Mouse (Mus musculus) lung, postnatal 0 days (tissue): ENCODE measurements at regions not wholly inside any gene's neighbourhood (a gene's known extent, or its start where the extent isn't known, plus 50 kb on each side); places are given as distances from the start of the nearest gene placed in this dataset.

Source experiments
- ATAC-seq: fragments of 200-750 bp; cut with Nextera tagmentation; 2 replicates; pipeline ENCODE4 v1.8.0; 2017; ENCODE audit warnings: moderate library complexity
- DNase-seq: peaks from one replicate; pipeline ENCODE4 v3.0.0-alpha.2; 2016; ENCODE audit warnings: low spot score
- H3K27ac ChIP-seq: fragments of 300-500 bp; sonication (generic); 2 replicates; pipeline ENCODE4 v1.5.1; 2014; ENCODE audit warnings: antibody characterized with exemption, mild to moderate bottlenecking, low read length, mixed read lengths
- H3K27me3 ChIP-seq: fragments of 300-500 bp; sonication (generic); replicated peaks from 2 replicates; pipeline ENCODE4 v1.6.1; 2014; ENCODE audit warnings: low read length, mixed read lengths; ENCODE audit not compliant: insufficient read depth
- H3K36me3 ChIP-seq: fragments of 300-500 bp; sonication (generic); 2 replicates; pipeline ENCODE4 v1.6.1; 2014; ENCODE audit warnings: low read length, mixed read lengths; ENCODE audit not compliant: insufficient read depth
- H3K4me1 ChIP-seq: fragments of 300-500 bp; sonication (generic); 2 replicates; pipeline ENCODE4 v1.6.1; 2014; ENCODE audit warnings: antibody characterized with exemption, low read depth, low read length, mixed read lengths; ENCODE audit not compliant: insufficient read depth
- H3K4me2 ChIP-seq: fragments of 300-500 bp; sonication (generic); replicated peaks from 2 replicates; pipeline ENCODE4 v1.6.1; 2014; ENCODE audit warnings: low read depth, mild to moderate bottlenecking, low read length, moderate library complexity, mixed read lengths
- H3K4me3 ChIP-seq: fragments of 300-500 bp; sonication (generic); 2 replicates; pipeline ENCODE4 v1.5.1; 2014; ENCODE audit warnings: low read depth, low read length
- H3K9ac ChIP-seq: fragments of 300-500 bp; sonication (generic); replicated peaks from 2 replicates; pipeline ENCODE4 v1.6.1; 2014; ENCODE audit warnings: low read depth, mild to moderate bottlenecking
- H3K9me3 ChIP-seq: fragments of 300-500 bp; sonication (generic); 2 replicates; pipeline ENCODE4 v1.6.1; 2016; ENCODE audit warnings: low read length, mixed read lengths
- CTCF ChIP-seq: IDR thresholded peaks from 2 replicates; pipeline ENCODE4 v1.5.1; 2016; ENCODE audit warnings: antibody characterized with exemption, mild to moderate bottlenecking
- EP300 ChIP-seq: IDR thresholded peaks from 2 replicates; pipeline ENCODE4 v1.6.1; 2016; ENCODE audit warnings: antibody characterized with exemption, mild to moderate bottlenecking, control low read depth
- WGBS: fragments of 180-500 bp; shearing (Covaris S2); extraction: QIAGEN DNeasy Blood & Tissue Kit; methylation state at CpG from one replicate; pipeline ENCODE4 v1.1.7; 2014; 5-methylcytosine and 5-hydroxymethylcytosine counted together

GRCm38 (mm10) chr7:90045208-90045800 is 64.5 kb upstream of the Eed start:
- ATAC-seq: peak; percentile 76
- 56% methylated on average over 4 of the region's 4 CpGs for WGBS
- H3K27ac ChIP-seq: peak overlapping the region; percentile 68; the same call in 1 of the 2 replicates

GRCm38 (mm10) chr7:90046228-90046627 is 65.4 kb upstream of the Eed start:
- Histone ChIP-seq H3K4me2 (no peak overlapping the region), H3K4me3 (no peak overlapping the region), H3K27me3 (no peaks in the 10 kb centered on the region), H3K36me3 (no peaks in the 10 kb centered on the region), H3K27ac (peak overlapping the region; percentile 43), H3K9me3 (no peaks in the 10 kb centered on the region), H3K9ac (no peak overlapping the region), H3K4me1 (peaks cover 4% of the 10 kb centered on the region; the same call in 1 of the 2 replicates)
- 59% methylated on average over 3 of the region's 3 CpGs for WGBS
- no peak for TF ChIP-seq EP300
- TF ChIP-seq CTCF: no peak
- ATAC-seq: no peak
- DNase-seq: no peak

More at GRCm38 (mm10) chr7:90045208-90045800, 64.5 kb upstream of the Eed start:
- H3K36me3 ChIP-seq: no peaks in the 10 kb centered on the region
- no peaks in the 10 kb centered on the region for H3K27me3 ChIP-seq
- H3K4me2 ChIP-seq: no peak overlapping the region
- H3K9ac ChIP-seq: no peak overlapping the region
- peaks cover 4% of the 10 kb centered on the region; the same call in 1 of the 2 replicates for H3K4me1 ChIP-seq
- TF ChIP-seq CTCF: no peak
- peak; percentile 91 for TF ChIP-seq EP300
- DNase-seq: peak; percentile 85
- no peak overlapping the region for H3K4me3 ChIP-seq
- no peaks in the 10 kb centered on the region for H3K9me3 ChIP-seq

GRCm38 (mm10) chr7:90046862-90047261 is 66.1 kb upstream of the Eed start:
- no peaks in the 10 kb centered on the region for H3K36me3 ChIP-seq
- no peak overlapping the region for H3K27ac ChIP-seq
- WGBS: 93% methylated on average over 4 of the region's 4 CpGs
- H3K27me3 ChIP-seq: no peaks in the 10 kb centered on the region
- H3K4me1 ChIP-seq: peaks cover 4% of the 10 kb centered on the region; the same call in 1 of the 2 replicates
- no peak overlapping the region for H3K4me3 ChIP-seq
- DNase-seq: no peak
- H3K9ac ChIP-seq: no peak overlapping the region
- no peak for TF ChIP-seq CTCF
- H3K4me2 ChIP-seq: no peak overlapping the region
- no peaks in the 10 kb centered on the region for H3K9me3 ChIP-seq
- no peak for ATAC-seq

GRCm38 (mm10) chr7:90048401-90049307 is 67.9 kb upstream of the Eed start:
- Histone ChIP-seq H3K4me2 (no peak overlapping the region), H3K27ac (no peak overlapping the region), H3K36me3 (no peaks in the 10 kb centered on the region), H3K27me3 (no peaks in the 10 kb centered on the region), H3K4me3 (no peak overlapping the region), H3K4me1 (peaks cover 4% of the 10 kb centered on the region; the same call in 1 of the 2 replicates), H3K9ac (no peak overlapping the region), H3K9me3 (no peaks in the 10 kb centered on the region)
- no peak for TF ChIP-seq CTCF
- no peak for TF ChIP-seq EP300
- WGBS: 63% methylated on average over 10 of the region's 10 CpGs
- DNase-seq (peak; percentile 35), ATAC-seq (no peak)

GRCm38 (mm10) chr7:90049831-90050237 is 69.1 kb upstream of the Eed start:
- ATAC-seq (no peak), DNase-seq (no peak)
- H3K9ac ChIP-seq: no peak overlapping the region
- H3K27ac ChIP-seq: no peak overlapping the region
- no peaks in the 10 kb centered on the region for H3K27me3 ChIP-seq
- no peak for TF ChIP-seq CTCF
- no peak for TF ChIP-seq EP300
- H3K4me3 ChIP-seq: no peak overlapping the region
- no peaks in the 10 kb centered on the region for H3K9me3 ChIP-seq
- H3K4me1 ChIP-seq: peaks cover 4% of the 10 kb centered on the region; the same call in 1 of the 2 replicates
- H3K36me3 ChIP-seq: no peaks in the 10 kb centered on the region
- 62% methylated on average over 8 of the region's 8 CpGs for WGBS
- no peak overlapping the region for H3K4me2 ChIP-seq

GRCm38 (mm10) chr7:90054795-90055511 is 74.2 kb upstream of the Eed start:
- no peaks in the 10 kb centered on the region for H3K27me3 ChIP-seq
- H3K4me1 ChIP-seq: peaks cover 4% of the 10 kb centered on the region; the same call in 1 of the 2 replicates
- H3K4me3 ChIP-seq: no peak overlapping the region
- WGBS: 31% methylated on average over 7 of the region's 7 CpGs
- no peaks in the 10 kb centered on the region for H3K9me3 ChIP-seq
- ATAC-seq (no peak), DNase-seq (no peak)
- no peak overlapping the region for H3K4me2 ChIP-seq
- TF ChIP-seq EP300 (no peak), CTCF (no peak)
- no peaks in the 10 kb centered on the region for H3K36me3 ChIP-seq
- no peak overlapping the region for H3K27ac ChIP-seq
- H3K9ac ChIP-seq: no peak overlapping the region
